Mouse (Mus musculus) stomach, embryonic 15.5 days (tissue): Measurements from ENCODE around the gene Myadml2. TPM values are rescaled to one million over a fixed set of nuclear protein-coding genes. Genes with fewer than 3 reads are reported as not detected.
"Not testable (repeated sequence)": the region's sequence is repeated elsewhere in the genome, so short reads cannot be mapped to it uniquely, and the experiment has no call there.

Experiments used
- ATAC-seq: fragments of 200-750 bp; cut with Nextera tagmentation; 2 replicates; pipeline ENCODE4 v1.8.0; 2017; ENCODE audit warnings: low read depth, moderate number of reproducible peaks, moderate TSS enrichment; ENCODE audit not compliant: insufficient read depth, low FRiP score
- H3K27ac ChIP-seq: fragments of 300-500 bp; sonication (generic); 2 replicates; pipeline ENCODE4 v1.5.1; 2015; ENCODE audit warnings: mild to moderate bottlenecking, inconsistent platforms
- H3K27me3 ChIP-seq: fragments of 300-500 bp; sonication (generic); replicated peaks from 2 replicates; pipeline ENCODE4 v1.6.1; 2015; ENCODE audit warnings: inconsistent platforms
- H3K36me3 ChIP-seq: fragments of 300-500 bp; sonication (generic); 2 replicates; pipeline ENCODE4 v1.6.1; 2015; ENCODE audit warnings: inconsistent platforms
- H3K4me1 ChIP-seq: fragments of 300-500 bp; sonication (generic); 2 replicates; pipeline ENCODE4 v1.6.1; 2015; ENCODE audit warnings: inconsistent platforms
- H3K4me2 ChIP-seq: fragments of 300-500 bp; sonication (generic); 2 replicates; pipeline ENCODE4 v1.6.1; 2015; ENCODE audit warnings: mild to moderate bottlenecking, inconsistent platforms
- H3K4me3 ChIP-seq: fragments of 300-500 bp; sonication (generic); replicated peaks from 2 replicates; pipeline ENCODE4 v1.5.1; 2015; ENCODE audit warnings: inconsistent platforms
- H3K9ac ChIP-seq: fragments of 300-500 bp; sonication (generic); 2 replicates; pipeline ENCODE4 v1.6.1; 2015; ENCODE audit warnings: inconsistent platforms
- H3K9me3 ChIP-seq: fragments of 300-500 bp; sonication (generic); 2 replicates; pipeline ENCODE4 v1.6.1; 2016; ENCODE audit warnings: inconsistent platforms
- WGBS: fragments of 180-500 bp; shearing (Covaris S2); methylation state at CpG from one replicate; pipeline ENCODE4 v1.1.7; 2015; 5-methylcytosine and 5-hydroxymethylcytosine counted together
- polyA plus RNA-seq: library from polyadenylated mRNA; unstranded; fragments of >200 nt; fragmentation: Nextera tagmentation; extraction: Ambion mirVana; gene quantifications from 2 replicates; pipeline ENCODE4 v1.2.1, GENCODE M21; 2015

Myadml2 gene
- polyA plus RNA-seq, 1 experiment from 2014 or later: 0.44 TPM

- Histone ChIP-seq H3K4me1 (peaks cover 12% of the 10 kb centered on the region; the same call in 1 of the 2 replicates), H3K27ac (no peak overlapping the region), H3K27me3 (no peaks in the 10 kb centered on the region), H3K4me3 (no peak overlapping the region), H3K9me3 (no peaks in the 10 kb centered on the region), H3K9ac (no peak overlapping the region), H3K36me3 (peaks cover 24% of the 10 kb centered on the region), H3K4me2 (no peak overlapping the region)
- WGBS: 88% methylated on average over 5 of the region's 5 CpGs
- ATAC-seq: no peak
These were observed 34.7 kb upstream of the Myadml2 start for GRCm38 (mm10) chr11:120682683-120683082.

- Histone ChIP-seq H3K27me3 (no peaks in the 10 kb centered on the region), H3K9me3 (no peaks in the 10 kb centered on the region), H3K9ac (no peak overlapping the region), H3K36me3 (peaks cover 27% of the 10 kb centered on the region), H3K4me2 (no peak overlapping the region), H3K4me1 (0 out of 2 replicates have a peak, but pooled peaks cover 3% of the 10 kb centered on the region), H3K27ac (no peak overlapping the region), H3K4me3 (no peak overlapping the region)
- WGBS: 65% methylated on average over 3 of the region's 3 CpGs
- peak; percentile 21; the same call in 1 of the 2 replicates for ATAC-seq
These were observed 32.0 kb upstream of the Myadml2 start for GRCm38 (mm10) chr11:120679909-120680308.

- H3K36me3 ChIP-seq: peaks cover 19% of the 10 kb centered on the region
- no peak overlapping the region for H3K9ac ChIP-seq
- no peaks in the 10 kb centered on the region for H3K9me3 ChIP-seq
- H3K27ac ChIP-seq: no peak overlapping the region
- H3K27me3 ChIP-seq: no peaks in the 10 kb centered on the region
- H3K4me1 ChIP-seq: peaks cover 9% of the 10 kb centered on the region; the same call in 1 of the 2 replicates
- H3K4me2 ChIP-seq: no peak overlapping the region
- ATAC-seq: no peak
- H3K4me3 ChIP-seq: no peak overlapping the region
- WGBS: 83% methylated on average over 4 of the region's 4 CpGs
These were observed 29.0 kb upstream of the Myadml2 start for GRCm38 (mm10) chr11:120676951-120677350.

GRCm38 (mm10) chr11:120675875-120676274 lies 27.9 kb upstream of the Myadml2 start:
- H3K36me3 ChIP-seq: peaks cover 15% of the 10 kb centered on the region
- H3K27me3 ChIP-seq, H3K4me1 ChIP-seq, H3K9me3 ChIP-seq, H3K9ac ChIP-seq, H3K27ac ChIP-seq, H3K4me2 ChIP-seq, ATAC-seq, H3K4me3 ChIP-seq: not testable (repeated sequence)
- 79% methylated on average over 5 of the region's 5 CpGs for WGBS

GRCm38 (mm10) chr11:120673594-120674122 lies 25.7 kb upstream of the Myadml2 start:
- ATAC-seq: peak; percentile 6; the same call in 1 of the 2 replicates
- Histone ChIP-seq H3K27me3 (no peaks in the 10 kb centered on the region), H3K4me2 (peak overlapping the region; percentile 82), H3K27ac (peak overlapping the region; percentile 90), H3K4me3 (peak overlapping the region; percentile 81), H3K36me3 (peaks cover 14% of the 10 kb centered on the region; the same call in 1 of the 2 replicates), H3K9me3 (no peaks in the 10 kb centered on the region), H3K9ac (peak overlapping the region; percentile 49), H3K4me1 (peaks cover 9% of the 10 kb centered on the region; the same call in 1 of the 2 replicates)
- 35% methylated on average over 12 of the region's 12 CpGs for WGBS

- Histone ChIP-seq H3K36me3 (peaks cover 8% of the 10 kb centered on the region; the same call in 1 of the 2 replicates), H3K9me3 (no peaks in the 10 kb centered on the region), H3K4me1 (peaks cover 9% of the 10 kb centered on the region; the same call in 1 of the 2 replicates), H3K9ac (peak within 1 kb of the TSS; percentile 49), H3K27ac (peak within 1 kb of the TSS; percentile 90), H3K27me3 (no peaks in the 10 kb centered on the region), H3K4me3 (peak within 1 kb of the TSS; percentile 81), H3K4me2 (peak within 1 kb of the TSS; percentile 82)
- WGBS: 1% methylated on average over 83 of the region's 83 CpGs
- ATAC-seq: peak; percentile 97
These were observed 25.0 kb upstream of the Myadml2 start, which contains the start of gene Aspscr1 for GRCm38 (mm10) chr11:120672687-120673593. Gene Aspscr1, plus strand, starts transcription at chr11:120672973.

- no peak overlapping the region for H3K4me3 ChIP-seq
- H3K27ac ChIP-seq: no peak overlapping the region
- no peak overlapping the region for H3K9ac ChIP-seq
- no peak for ATAC-seq
- no peak overlapping the region for H3K4me2 ChIP-seq
- 18% methylated on average over 3 of the region's 3 CpGs for WGBS
- peaks cover 4% of the 10 kb centered on the region; the same call in 1 of the 2 replicates for H3K4me1 ChIP-seq
- H3K9me3 ChIP-seq: no peaks in the 10 kb centered on the region
- no peaks in the 10 kb centered on the region for H3K36me3 ChIP-seq
- H3K27me3 ChIP-seq: peaks cover 16% of the 10 kb centered on the region
These were observed 18.7 kb upstream of the Myadml2 start for GRCm38 (mm10) chr11:120666617-120667016.

- Histone ChIP-seq H3K4me1 (peaks cover 13% of the 10 kb centered on the region), H3K4me3 (no peak overlapping the region), H3K9ac (no peak overlapping the region), H3K27ac (no peak overlapping the region), H3K27me3 (peaks cover 28% of the 10 kb centered on the region), H3K4me2 (no peak overlapping the region), H3K9me3 (no peaks in the 10 kb centered on the region), H3K36me3 (no peaks in the 10 kb centered on the region)
- WGBS: 67% methylated on average over 3 of the region's 3 CpGs
- ATAC-seq: peak; percentile 36; the same call in 1 of the 2 replicates
These were observed 17.4 kb upstream of the Myadml2 start for GRCm38 (mm10) chr11:120665406-120665805.

GRCm38 (mm10) chr11:120663714-120664113 lies 15.8 kb upstream of the Myadml2 start:
- peaks cover 45% of the 10 kb centered on the region for H3K27me3 ChIP-seq
- H3K9me3 ChIP-seq: no peaks in the 10 kb centered on the region
- ATAC-seq: no peak
- H3K4me3 ChIP-seq: no peak overlapping the region
- H3K36me3 ChIP-seq: no peaks in the 10 kb centered on the region
- no peak overlapping the region for H3K9ac ChIP-seq
- H3K4me2 ChIP-seq: no peak overlapping the region
- no peak overlapping the region for H3K27ac ChIP-seq
- peaks cover 22% of the 10 kb centered on the region for H3K4me1 ChIP-seq
- WGBS: 81% methylated on average over 5 of the region's 5 CpGs

GRCm38 (mm10) chr11:120662759-120663158 lies 14.8 kb upstream of the Myadml2 start:
- no peak for ATAC-seq
- 79% methylated on average over 6 of the region's 6 CpGs for WGBS
- Histone ChIP-seq H3K4me2 (no peak overlapping the region), H3K9ac (no peak overlapping the region), H3K27me3 (peaks cover 53% of the 10 kb centered on the region), H3K27ac (no peak overlapping the region), H3K36me3 (no peaks in the 10 kb centered on the region), H3K4me1 (peaks cover 22% of the 10 kb centered on the region), H3K4me3 (no peak overlapping the region), H3K9me3 (no peaks in the 10 kb centered on the region)

- H3K36me3 ChIP-seq: no peaks in the 10 kb centered on the region
- H3K9me3 ChIP-seq: no peaks in the 10 kb centered on the region
- H3K27me3 ChIP-seq: peaks cover 68% of the 10 kb centered on the region
- H3K4me2 ChIP-seq: peak within 1 kb of the TSS; percentile 82
- peak within 1 kb of the TSS; percentile 46 for H3K4me3 ChIP-seq
- peaks cover 22% of the 10 kb centered on the region for H3K4me1 ChIP-seq
- no peak within 1 kb of the TSS for H3K27ac ChIP-seq
- 2% methylated on average over 35 of the region's 35 CpGs for WGBS
- H3K9ac ChIP-seq: no peak within 1 kb of the TSS; the same call in 1 of the 2 replicates
- no peak for ATAC-seq
These were observed 13.1 kb upstream of the Myadml2 start, which contains the start of gene Notum for GRCm38 (mm10) chr11:120661076-120661460. Gene Notum, minus strand, starts transcription at chr11:120661175.
